Mouse (Mus musculus): Measurements from ENCODE around the gene Zbtb44. TPM values are rescaled to one million over a fixed set of nuclear protein-coding genes. Genes with fewer than 3 reads are reported as not detected.
A peak's percentile ranks its signal among the peaks of the same experiment; 100 is the strongest.

Gene Zbtb44
- polyA plus RNA-seq, 1 experiment from 2014 or later = 7.1 TPM

DNA sequence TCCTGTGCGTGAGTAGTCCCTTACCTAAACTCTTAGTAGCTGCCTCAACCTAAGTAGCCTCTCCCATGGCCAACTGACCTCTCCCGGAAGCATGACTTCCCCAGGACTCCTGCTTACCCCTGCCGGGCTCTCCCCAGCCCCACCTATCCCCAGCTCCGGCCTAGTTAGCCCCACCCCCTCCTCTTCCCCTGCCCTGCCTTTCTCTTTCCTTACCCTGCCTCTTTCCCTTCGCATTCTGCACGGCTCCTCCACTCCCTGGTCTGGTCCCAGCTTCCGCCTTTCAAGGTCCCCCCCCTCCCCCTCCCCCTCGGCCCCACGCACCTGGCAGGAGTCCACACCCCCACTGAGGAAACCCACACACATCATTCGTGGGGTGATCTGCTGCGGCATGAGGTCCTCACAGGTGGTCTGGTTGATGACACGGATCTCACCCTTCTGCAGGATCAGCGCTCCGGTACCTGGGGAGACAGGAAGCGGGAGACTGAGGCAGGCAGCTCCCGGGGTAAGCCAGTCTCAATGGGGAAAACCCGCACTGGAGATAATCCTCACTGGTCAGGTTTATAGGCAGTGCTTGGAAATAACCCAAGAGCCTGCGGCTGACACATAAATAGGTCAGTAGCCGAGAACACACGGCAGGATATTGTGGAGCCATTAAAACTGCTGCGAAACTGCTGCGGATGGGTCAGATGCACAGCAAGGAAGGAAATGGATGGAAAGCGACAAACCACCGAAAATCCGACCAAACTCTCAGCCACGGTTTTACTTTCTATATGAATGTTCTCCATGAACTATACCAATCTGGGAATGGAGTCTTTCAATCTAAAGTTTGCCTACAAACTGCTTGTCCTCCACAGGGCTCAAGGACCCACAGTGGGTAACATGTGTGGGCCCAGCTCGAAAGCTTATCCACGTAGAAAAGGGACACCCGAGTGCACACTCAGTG, 59.9 kb downstream of the Zbtb44 start:
- no peak overlapping the region for H3K27ac ChIP-seq (ENCODE audit: low read length)
- no peaks in the 10 kb centered on the region for H3K36me3 ChIP-seq (ENCODE audit: control insufficient read depth, insufficient read depth, low read length)
- H3K27me3 ChIP-seq (ENCODE audit: control insufficient read depth, insufficient read depth, low read depth, low read length) = no peaks in the 10 kb centered on the region
- H3K9me3 ChIP-seq (ENCODE audit: control insufficient read depth, low read length) = no peaks in the 10 kb centered on the region
- 77% methylated on average over 26 of the region's 29 CpGs for WGBS
- no peak for ATAC-seq (ENCODE audit: low read depth)
- no peaks in the 10 kb centered on the region for H3K4me1 ChIP-seq (replicated peaks; ENCODE audit: control insufficient read depth, insufficient read depth, low read length)
- H3K9ac ChIP-seq (ENCODE audit: low read length) = no peak overlapping the region
- no peak overlapping the region for H3K4me2 ChIP-seq (ENCODE audit: low read depth, low read length)
- H3K4me3 ChIP-seq (ENCODE audit: low read length) = no peak overlapping the region

- H3K9me3 ChIP-seq (ENCODE audit: control insufficient read depth, low read length) = no peaks in the 10 kb centered on the region
- no peaks in the 10 kb centered on the region for H3K27me3 ChIP-seq (ENCODE audit: control insufficient read depth, insufficient read depth, low read depth, low read length)
- H3K27ac ChIP-seq (ENCODE audit: low read length) = no peak overlapping the region
- H3K4me1 ChIP-seq (replicated peaks; ENCODE audit: control insufficient read depth, insufficient read depth, low read length) = no peaks in the 10 kb centered on the region
- H3K36me3 ChIP-seq (ENCODE audit: control insufficient read depth, insufficient read depth, low read length) = no peaks in the 10 kb centered on the region
- no peak overlapping the region for H3K4me2 ChIP-seq (ENCODE audit: low read depth, low read length)
- no peak overlapping the region for H3K9ac ChIP-seq (ENCODE audit: low read length)
- ATAC-seq (ENCODE audit: low read depth) = no peak
- H3K4me3 ChIP-seq (ENCODE audit: low read length) = no peak overlapping the region
- WGBS = 93% methylated on average over 10 of the region's 10 CpGs
These were observed 60.7 kb downstream of the Zbtb44 start for GRCm38 (mm10) chr9:31091162-31091581.

- H3K4me2 ChIP-seq (ENCODE audit: low read depth, low read length) = no peak overlapping the region
- H3K4me3 ChIP-seq (ENCODE audit: low read length) = no peak overlapping the region
- ATAC-seq (ENCODE audit: low read depth) = no peak
- H3K36me3 ChIP-seq (ENCODE audit: control insufficient read depth, insufficient read depth, low read length) = 0 out of 2 replicates have a peak, but pooled peaks cover 2% of the 10 kb centered on the region
- no peak overlapping the region for H3K9ac ChIP-seq (ENCODE audit: low read length)
- 84% methylated on average over 18 of the region's 18 CpGs for WGBS
- H3K27ac ChIP-seq (ENCODE audit: low read length) = no peak overlapping the region
- H3K27me3 ChIP-seq (ENCODE audit: control insufficient read depth, insufficient read depth, low read depth, low read length) = no peaks in the 10 kb centered on the region
- peaks cover 3% of the 10 kb centered on the region; the same call in 1 of the 2 replicates for H3K4me1 ChIP-seq (replicated peaks; ENCODE audit: control insufficient read depth, insufficient read depth, low read length)
- H3K9me3 ChIP-seq (ENCODE audit: control insufficient read depth, low read length) = no peaks in the 10 kb centered on the region
These were observed 61.8 kb downstream of the Zbtb44 start for GRCm38 (mm10) chr9:31092111-31092832.

DNA sequence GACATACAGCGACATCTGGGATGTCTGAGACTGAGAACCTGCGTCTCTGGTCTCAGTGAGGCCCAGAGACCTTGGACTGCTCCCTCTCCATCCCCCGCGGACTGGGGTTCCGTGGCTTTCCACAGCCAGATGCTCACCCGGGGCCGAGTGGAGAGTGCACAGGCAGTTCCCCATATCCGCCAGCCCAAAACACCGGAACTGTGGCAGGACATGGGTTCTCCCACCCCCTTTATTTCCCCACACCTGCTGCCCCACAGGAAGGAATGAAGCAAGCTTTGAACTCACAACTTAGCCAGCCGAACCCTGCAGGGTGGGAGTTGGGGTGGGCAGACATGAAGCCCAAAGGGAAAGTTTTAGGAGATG, 62.4 kb downstream of the Zbtb44 start:
- Histone ChIP-seq H3K27ac (ENCODE audit: low read length) (no peak overlapping the region), H3K36me3 (ENCODE audit: control insufficient read depth, insufficient read depth, low read length) (0 out of 2 replicates have a peak, but pooled peaks cover 2% of the 10 kb centered on the region), H3K4me2 (ENCODE audit: low read depth, low read length) (no peak overlapping the region), H3K9ac (ENCODE audit: low read length) (no peak overlapping the region), H3K4me3 (ENCODE audit: low read length) (no peak overlapping the region), H3K27me3 (ENCODE audit: control insufficient read depth, insufficient read depth, low read depth, low read length) (no peaks in the 10 kb centered on the region), H3K9me3 (ENCODE audit: control insufficient read depth, low read length) (no peaks in the 10 kb centered on the region), H3K4me1 (replicated peaks; ENCODE audit: control insufficient read depth, insufficient read depth, low read length) (peaks cover 4% of the 10 kb centered on the region; the same call in 1 of the 2 replicates)
- 87% methylated on average over 10 of the region's 10 CpGs for WGBS
- ATAC-seq (ENCODE audit: low read depth) = no peak

DNA sequence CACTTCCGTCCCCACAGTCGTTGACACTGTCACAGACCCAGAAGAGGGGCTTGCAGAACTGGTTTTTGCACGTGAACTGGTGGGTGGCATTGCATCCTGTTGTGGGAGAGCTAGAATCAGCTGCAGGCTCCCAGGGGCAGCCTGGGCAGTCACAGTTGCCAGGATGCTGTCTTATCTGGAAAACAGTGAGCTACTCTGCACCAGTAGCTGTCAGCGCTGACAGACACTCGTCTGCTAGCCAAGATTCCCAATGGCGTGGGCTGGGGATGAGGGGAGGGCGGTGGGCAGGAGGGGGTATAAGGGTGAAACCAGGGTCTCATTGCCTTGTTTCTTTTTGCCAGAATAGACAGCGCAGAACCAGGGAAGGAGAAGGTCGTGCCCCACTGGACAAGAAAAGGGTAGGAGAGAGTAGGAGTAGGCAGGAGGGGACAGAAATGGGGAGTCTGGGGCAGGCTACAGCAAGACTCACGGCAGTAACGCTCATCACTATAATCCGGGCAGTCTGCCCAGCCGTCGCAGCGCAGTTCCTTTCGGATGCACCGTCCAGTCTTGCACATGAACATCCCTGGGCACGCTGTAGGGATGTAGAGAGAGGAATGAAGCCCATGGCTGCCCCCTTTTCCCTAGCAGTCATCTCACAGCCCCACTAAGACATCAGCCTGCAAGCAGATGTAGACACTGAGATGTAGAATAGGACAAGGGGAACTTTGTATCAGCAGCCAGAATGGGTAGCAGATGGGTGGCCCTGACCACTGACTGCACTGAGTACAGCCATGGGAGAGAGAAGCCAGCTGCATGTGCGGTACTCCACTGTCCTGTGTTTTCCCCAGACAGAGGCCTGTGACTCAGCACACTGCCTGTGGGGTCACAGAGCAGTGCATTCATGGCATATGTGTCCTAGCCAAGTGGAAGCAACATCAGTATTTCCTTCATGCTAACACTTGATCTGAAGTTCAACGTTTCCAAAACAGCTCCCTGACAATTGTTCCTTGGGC, 66.9 kb downstream of the Zbtb44 start:
- H3K4me2 ChIP-seq (ENCODE audit: low read depth, low read length) = no peak overlapping the region

GRCm38 (mm10) chr9:31098118-31098517, 67.7 kb downstream of the Zbtb44 start:
- H3K4me1 ChIP-seq (replicated peaks; ENCODE audit: control insufficient read depth, insufficient read depth, low read length) = peaks cover 4% of the 10 kb centered on the region; the same call in 1 of the 2 replicates
- H3K4me2 ChIP-seq (ENCODE audit: low read depth, low read length) = no peak overlapping the region
- peaks cover 3% of the 10 kb centered on the region; the same call in 1 of the 2 replicates for H3K9me3 ChIP-seq (ENCODE audit: control insufficient read depth, low read length)
- WGBS = 69% methylated on average over 6 of the region's 6 CpGs
- no peak overlapping the region for H3K27ac ChIP-seq (ENCODE audit: low read length)
- no peaks in the 10 kb centered on the region for H3K27me3 ChIP-seq (ENCODE audit: control insufficient read depth, insufficient read depth, low read depth, low read length)
- no peak overlapping the region for H3K9ac ChIP-seq (ENCODE audit: low read length)
- no peak for ATAC-seq (ENCODE audit: low read depth)
- H3K4me3 ChIP-seq (ENCODE audit: low read length) = no peak overlapping the region
- H3K36me3 ChIP-seq (ENCODE audit: control insufficient read depth, insufficient read depth, low read length) = peaks cover 7% of the 10 kb centered on the region; the same call in 1 of the 2 replicates

More for the DNA sequence above, 66.9 kb downstream of the Zbtb44 start:
- ATAC-seq (ENCODE audit: low read depth) = peak; percentile 47; the same call in 1 of the 2 replicates
- H3K4me1 ChIP-seq (replicated peaks; ENCODE audit: control insufficient read depth, insufficient read depth, low read length) = peaks cover 4% of the 10 kb centered on the region; the same call in 1 of the 2 replicates
- no peak overlapping the region for H3K27ac ChIP-seq (ENCODE audit: low read length)
- H3K27me3 ChIP-seq (ENCODE audit: control insufficient read depth, insufficient read depth, low read depth, low read length) = no peaks in the 10 kb centered on the region
- H3K4me3 ChIP-seq (ENCODE audit: low read length) = no peak overlapping the region
- WGBS = 64% methylated on average over 20 of the region's 20 CpGs
- no peak overlapping the region for H3K9ac ChIP-seq (ENCODE audit: low read length)
- H3K36me3 ChIP-seq (ENCODE audit: control insufficient read depth, insufficient read depth, low read length) = peaks cover 7% of the 10 kb centered on the region; the same call in 1 of the 2 replicates
- peaks cover 3% of the 10 kb centered on the region; the same call in 1 of the 2 replicates for H3K9me3 ChIP-seq (ENCODE audit: control insufficient read depth, low read length)

DNA sequence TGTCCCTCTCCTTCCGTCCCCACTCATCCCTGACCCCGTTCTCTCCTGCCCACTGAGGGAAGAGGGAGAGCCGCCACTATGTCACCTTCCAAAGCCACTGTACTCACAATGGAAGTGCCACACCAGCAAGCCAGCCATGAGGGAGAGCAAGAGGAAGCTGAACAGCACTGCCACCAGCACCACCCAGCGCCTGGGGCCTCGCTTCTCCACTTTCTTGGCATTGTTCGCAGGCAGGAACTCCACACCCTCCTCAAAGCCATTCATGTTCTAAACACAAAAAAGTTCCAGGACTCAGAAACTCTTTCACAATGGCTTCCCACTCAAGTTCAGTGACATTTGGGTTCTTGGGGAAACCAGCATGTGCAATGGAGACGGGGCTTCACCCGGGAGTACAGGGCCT, 78.0 kb downstream of the Zbtb44 start:
- WGBS = 68% methylated on average over 7 of the region's 8 CpGs
- Histone ChIP-seq H3K9me3 (ENCODE audit: control insufficient read depth, low read length) (no peaks in the 10 kb centered on the region), H3K27me3 (ENCODE audit: control insufficient read depth, insufficient read depth, low read depth, low read length) (no peaks in the 10 kb centered on the region), H3K4me3 (ENCODE audit: low read length) (no peak overlapping the region), H3K4me2 (ENCODE audit: low read depth, low read length) (no peak overlapping the region), H3K9ac (ENCODE audit: low read length) (no peak overlapping the region), H3K36me3 (ENCODE audit: control insufficient read depth, insufficient read depth, low read length) (no peaks in the 10 kb centered on the region), H3K27ac (ENCODE audit: low read length) (peak overlapping the region; percentile 36; the same call in 1 of the 2 replicates), H3K4me1 (replicated peaks; ENCODE audit: control insufficient read depth, insufficient read depth, low read length) (no peaks in the 10 kb centered on the region; the same call in 1 of the 2 replicates)
- ATAC-seq (ENCODE audit: low read depth) = peak; percentile 43; the same call in 1 of the 2 replicates

- no peak overlapping the region for H3K9ac ChIP-seq (ENCODE audit: low read length)
- H3K36me3 ChIP-seq (ENCODE audit: control insufficient read depth, insufficient read depth, low read length) = no peaks in the 10 kb centered on the region
- no peak overlapping the region for H3K4me2 ChIP-seq (ENCODE audit: low read depth, low read length)
- peaks cover 9% of the 10 kb centered on the region for H3K4me1 ChIP-seq (replicated peaks; ENCODE audit: control insufficient read depth, insufficient read depth, low read length)
- H3K9me3 ChIP-seq (ENCODE audit: control insufficient read depth, low read length) = no peaks in the 10 kb centered on the region
- ATAC-seq (ENCODE audit: low read depth) = no peak
- H3K27me3 ChIP-seq (ENCODE audit: control insufficient read depth, insufficient read depth, low read depth, low read length) = no peaks in the 10 kb centered on the region
- no peak overlapping the region for H3K27ac ChIP-seq (ENCODE audit: low read length)
- no peak overlapping the region for H3K4me3 ChIP-seq (ENCODE audit: low read length)
These were observed 85.1 kb downstream of the Zbtb44 start for GRCm38 (mm10) chr9:31115586-31115985.
